Mouse (Mus musculus) hindlimb bud, embryonic 11.5 days (tissue): ENCODE measurements around the gene Pik3cd.

Experiments used
- DNase-seq: peaks from one replicate; pipeline ENCODE4 v3.0.0-alpha.2; 2012; ENCODE audit warnings: low read depth, low spot score; ENCODE audit errors: extremely low spot score

Gene Pik3cd

DNA sequence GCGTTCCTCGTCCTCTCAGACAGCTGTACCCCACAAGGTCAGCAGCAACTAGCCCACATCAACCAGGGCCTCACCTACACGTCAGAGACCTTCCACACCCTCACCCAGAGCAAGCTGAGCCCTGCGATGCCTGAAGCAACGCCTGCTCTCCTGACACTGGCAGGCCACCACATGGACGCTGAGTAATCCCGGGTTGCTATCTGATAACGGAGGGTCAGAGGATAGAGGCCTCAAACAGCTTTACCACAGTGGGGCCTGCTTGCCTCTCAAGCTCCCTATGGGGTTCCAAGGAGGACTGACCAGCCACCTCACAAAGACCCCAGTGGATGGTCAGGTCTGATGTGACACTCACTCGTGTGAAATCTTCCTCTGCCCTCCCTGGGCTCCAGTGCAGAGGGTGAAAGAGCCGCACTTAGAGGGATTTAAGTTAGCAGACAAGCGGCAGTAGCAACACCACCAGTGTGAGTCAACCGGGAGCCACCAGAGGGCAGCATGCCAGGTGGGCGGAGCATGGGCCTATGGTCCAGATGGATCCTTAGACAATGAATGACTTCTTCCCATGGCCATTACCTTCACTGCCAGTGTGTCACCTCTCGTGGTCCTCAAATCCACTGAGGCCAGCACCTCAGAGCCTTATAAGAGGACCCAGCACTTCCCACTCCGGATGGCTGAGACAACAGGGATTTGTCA, 23.4 kb upstream of the Pik3cd start:
- DNase-seq = no peak

- DNase-seq = no peak
Measured at GRCm38 (mm10) chr4:149724916-149725470, 22.6 kb upstream of the Pik3cd start.

- DNase-seq = no peak
Measured at GRCm38 (mm10) chr4:149723855-149724731, 21.7 kb upstream of the Pik3cd start.

DNA sequence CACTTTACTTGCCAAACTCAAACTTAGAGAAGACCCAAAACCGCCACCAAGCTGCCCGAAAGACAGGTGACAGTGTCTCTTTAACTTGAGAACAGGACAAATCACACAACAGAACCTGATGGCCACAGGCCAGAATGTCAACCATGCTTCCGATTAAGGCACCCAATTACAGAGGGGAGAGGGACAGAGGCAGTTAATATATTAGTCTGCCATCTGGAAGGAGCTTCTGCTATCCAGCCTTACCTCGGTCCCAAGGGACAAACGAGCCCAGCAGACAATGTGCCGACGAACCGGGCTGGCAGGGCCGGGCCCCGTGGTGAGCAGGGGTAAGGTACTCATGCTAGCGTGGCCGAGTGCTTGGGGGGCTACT, 20.6 kb upstream of the Pik3cd start:
- DNase-seq = no peak

GRCm38 (mm10) chr4:149722104-149723020, 20.0 kb upstream of the Pik3cd start:
- DNase-seq = no peak

DNA sequence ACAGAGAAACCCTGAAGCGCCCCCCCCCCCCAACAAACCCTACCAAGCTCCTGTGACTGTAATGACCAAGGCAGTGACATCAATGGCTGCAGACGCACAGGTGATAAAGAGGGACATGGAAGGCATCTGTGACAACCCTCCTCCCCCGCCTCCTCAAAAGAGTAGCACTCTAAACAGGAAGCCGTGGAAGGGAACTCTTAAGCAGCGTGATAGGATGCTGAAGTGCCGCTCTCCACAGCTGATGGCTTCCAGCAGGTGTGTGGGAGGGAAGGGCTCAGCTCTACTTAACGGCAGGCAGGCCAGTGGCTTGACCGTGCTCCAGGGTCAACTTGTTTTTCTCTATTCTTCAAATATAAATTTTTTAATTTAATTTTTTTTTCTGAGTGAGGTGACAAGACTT, 18.8 kb upstream of the Pik3cd start:
- no peak for DNase-seq

GRCm38 (mm10) chr4:149719686-149720085, 17.3 kb upstream of the Pik3cd start:
- no peak for DNase-seq

- DNase-seq = no peak
Measured at GRCm38 (mm10) chr4:149714542-149714941, 12.2 kb upstream of the Pik3cd start.

DNA sequence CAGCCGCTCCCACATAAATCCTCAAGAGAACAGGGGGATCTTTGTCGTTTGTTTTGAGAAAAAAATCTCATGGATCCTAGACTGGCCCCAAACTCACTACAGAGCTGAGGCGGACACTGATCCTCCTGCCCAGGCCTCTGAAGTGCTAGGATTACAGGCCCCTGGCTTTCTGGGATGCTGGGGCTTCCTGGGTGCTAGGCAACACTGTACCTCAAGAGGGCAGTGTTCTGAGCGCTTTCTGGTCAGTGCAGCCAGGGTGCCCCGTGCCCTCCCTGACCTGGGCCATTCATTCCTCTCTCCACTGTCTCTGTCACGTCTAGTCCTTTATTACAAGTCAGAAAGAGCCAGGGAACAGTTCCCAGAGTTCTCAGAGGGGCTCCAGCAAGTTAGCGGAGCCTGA, 9.6 kb upstream of the Pik3cd start:
- DNase-seq = no peak

DNA sequence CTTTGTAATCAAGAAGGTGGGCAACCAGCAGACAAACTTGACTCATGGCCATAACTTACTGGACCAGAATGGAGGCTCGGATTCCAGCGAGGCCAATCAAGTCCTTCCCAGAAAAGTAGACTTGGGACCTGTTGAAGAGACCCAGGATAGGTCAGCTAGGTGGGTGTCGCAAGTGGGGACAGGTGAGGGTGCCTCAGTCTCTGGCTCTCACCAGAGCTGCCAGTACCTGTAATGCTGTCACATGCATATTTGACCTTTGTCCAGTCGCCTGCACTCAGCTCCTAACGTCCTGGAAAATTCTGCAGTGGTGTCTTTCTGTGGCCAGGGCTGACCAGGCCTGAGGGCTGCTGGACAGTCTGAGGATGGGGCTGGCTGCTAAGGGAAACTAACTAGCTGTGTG, 9.1 kb upstream of the Pik3cd start:
- DNase-seq = no peak

DNA sequence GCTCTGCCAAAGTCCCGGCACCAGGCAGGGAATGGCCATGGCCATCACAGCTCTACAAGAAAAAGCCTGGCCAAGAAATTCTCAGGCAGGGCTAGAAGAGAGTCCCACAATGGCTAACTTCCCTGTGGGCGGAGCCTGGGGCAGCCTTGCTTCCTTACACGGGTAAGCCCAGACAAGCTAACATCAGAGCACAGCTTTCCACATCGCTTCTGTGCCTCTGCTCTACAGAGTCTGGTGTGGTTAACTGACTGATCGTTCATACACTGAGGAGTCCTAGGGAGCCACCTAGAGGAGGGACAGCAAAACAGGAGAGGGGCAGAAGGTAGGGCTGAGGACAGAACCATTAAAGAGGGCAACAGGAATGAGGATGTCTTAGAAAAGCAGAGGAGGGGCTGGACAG, 8.1 kb upstream of the Pik3cd start:
- DNase-seq = no peak

DNA sequence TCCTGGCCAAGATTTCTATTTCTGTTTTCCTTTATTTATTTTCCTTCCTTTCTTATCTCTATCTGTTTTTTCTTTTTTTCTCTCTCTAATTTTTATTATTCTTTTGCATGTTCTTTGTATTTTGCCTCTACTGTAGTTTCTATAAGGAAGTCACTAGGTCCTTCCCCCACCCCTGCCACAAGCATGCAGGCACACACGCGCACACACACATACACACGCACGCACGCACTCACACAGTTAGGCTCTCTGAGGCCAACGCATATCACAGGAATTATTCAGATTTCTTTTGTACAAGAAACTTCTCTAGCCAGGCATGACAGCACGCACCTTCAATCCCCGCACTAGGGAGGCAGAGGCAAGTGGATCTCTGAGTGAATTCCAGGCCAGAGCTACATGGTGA, 3.6 kb upstream of the Pik3cd start:
- no peak for DNase-seq

- no peak for DNase-seq
Measured at GRCm38 (mm10) chr4:149705298-149705697, 2.9 kb upstream of the Pik3cd start.

DNA sequence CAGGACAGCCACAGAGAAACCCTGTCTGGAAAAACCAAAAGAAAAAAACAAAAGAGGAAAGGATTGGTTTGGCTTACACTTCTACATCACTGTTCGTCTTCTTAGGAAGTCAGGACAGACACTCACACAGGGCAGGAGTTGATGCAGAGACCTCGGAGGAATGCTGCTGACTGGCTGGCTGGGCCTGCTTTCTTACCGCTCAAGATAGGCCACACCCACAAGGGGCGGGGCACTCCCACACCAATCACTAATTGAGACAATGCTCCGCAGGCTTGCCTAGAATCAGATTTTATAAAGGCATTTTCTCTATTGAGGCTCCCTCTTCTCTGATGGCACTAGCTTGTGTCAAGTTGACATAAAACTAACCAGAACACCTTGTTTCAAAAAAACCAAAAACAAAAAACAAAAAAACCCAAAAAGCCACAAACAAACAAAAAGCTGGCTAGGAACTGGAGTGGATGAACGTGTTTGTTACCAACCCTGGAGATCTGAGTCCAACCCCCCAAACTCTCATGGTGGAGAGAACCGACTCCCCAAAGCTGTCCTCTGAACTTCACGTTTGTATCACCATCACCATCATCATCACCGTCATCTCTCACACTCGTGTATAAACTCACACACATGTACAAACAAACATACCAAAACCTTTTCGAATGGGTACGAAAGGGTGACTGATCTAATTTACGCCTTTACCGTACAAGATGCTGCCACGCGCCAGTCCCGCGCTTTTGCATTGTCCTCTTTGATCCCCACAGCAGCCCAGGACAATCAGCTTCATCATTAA, 753 bp downstream of the Pik3cd start:
- no peak for DNase-seq

- no peak for DNase-seq
Measured at GRCm38 (mm10) chr4:149699953-149700352, 2.4 kb downstream of the Pik3cd start.

GRCm38 (mm10) chr4:149698197-149698821, 4.1 kb downstream of the Pik3cd start:
- no peak for DNase-seq

GRCm38 (mm10) chr4:149697506-149698196, 4.7 kb downstream of the Pik3cd start:
- no peak for DNase-seq

DNA sequence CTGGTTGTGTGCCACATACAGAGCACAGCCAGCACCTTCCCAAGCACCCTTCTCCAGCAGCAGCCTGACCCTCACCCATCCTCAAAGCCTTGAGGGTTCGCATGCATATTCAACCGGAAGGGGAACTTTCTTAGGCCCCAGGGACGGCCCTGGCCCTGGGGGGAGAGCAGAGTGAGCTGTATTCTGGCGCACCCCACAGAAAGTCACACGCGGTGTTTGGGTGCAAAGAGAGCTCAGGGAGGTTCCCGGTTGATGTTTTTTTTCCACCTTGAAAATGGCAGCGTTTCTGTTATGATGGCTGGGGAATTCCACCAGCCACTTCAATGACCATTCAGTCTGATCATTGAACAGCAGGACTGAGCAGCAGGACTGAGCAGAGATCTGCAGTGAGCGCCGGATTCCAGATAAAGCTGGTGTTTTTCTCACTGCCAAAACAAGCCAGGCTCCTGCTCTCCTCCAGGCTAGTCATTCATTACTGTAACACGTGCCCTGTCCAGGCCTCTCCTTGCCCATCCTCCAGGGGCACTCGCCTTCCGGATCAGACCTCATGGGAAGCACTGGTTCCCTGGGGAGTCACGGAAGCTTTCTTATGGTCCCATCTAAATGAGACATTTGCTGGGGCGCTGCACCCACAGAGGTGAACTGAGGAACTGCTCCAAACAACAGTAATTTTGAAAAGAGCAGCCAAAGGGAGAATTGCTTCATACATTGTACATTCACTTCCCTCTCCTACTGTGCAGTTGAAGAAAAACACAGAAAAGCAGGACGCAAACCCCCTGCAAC, 6.0 kb downstream of the Pik3cd start:
- DNase-seq = no peak
